Mouse (Mus musculus) stomach, postnatal 0 days (tissue): ENCODE results near the gene Rps27l.
A peak's percentile ranks its signal among the peaks of the same experiment; 100 is the strongest.

ENCODE experiments used
- CTCF ChIP-seq: IDR thresholded peaks from 2 replicates; pipeline ENCODE4 v1.5.1; 2016; ENCODE audit warnings: antibody characterized with exemption, low read depth, mild to moderate bottlenecking, moderate library complexity
- EP300 ChIP-seq: optimal IDR thresholded peaks from 2 replicates; pipeline ENCODE3; 2016; ENCODE audit warnings: antibody characterized with exemption

DNA sequence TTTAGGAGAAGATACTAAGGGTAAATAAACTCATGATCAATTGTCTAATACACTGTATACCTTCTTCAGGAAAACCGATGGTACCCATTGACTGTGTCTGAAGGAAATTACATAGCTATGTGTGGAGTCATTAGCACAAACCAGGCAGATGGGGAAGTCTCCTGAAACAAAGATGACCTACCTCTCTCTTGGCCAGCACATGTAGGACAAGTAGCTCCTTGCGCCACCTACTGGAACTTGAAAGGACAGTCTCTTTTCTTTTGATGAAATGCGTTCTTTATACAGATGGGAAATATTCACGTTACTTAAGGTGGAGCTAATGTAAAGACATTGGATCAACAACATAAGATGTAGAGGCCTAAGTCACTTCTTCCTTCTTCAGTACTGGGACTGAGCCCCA lies 7.0 kb upstream of the Rps27l start:
- TF ChIP-seq CTCF = peak; percentile 92
- no peak for TF ChIP-seq EP300
